Mouse (Mus musculus): ENCODE measurements around the gene Rxrg.
A peak's percentile ranks its signal among the peaks of the same experiment; 100 is the strongest.

The Rxrg gene

GRCm38 (mm10) chr1:167648670-167649069, 50.5 kb downstream of the Rxrg start:
- no peak for DNase-seq

- no peak for DNase-seq
These were observed 51.0 kb downstream of the Rxrg start for GRCm38 (mm10) chr1:167649122-167649633.

- no peak for DNase-seq
These were observed 54.2 kb downstream of the Rxrg start for GRCm38 (mm10) chr1:167652336-167652735.

GRCm38 (mm10) chr1:167659065-167659464, 60.9 kb downstream of the Rxrg start:
- no peak for DNase-seq

GRCm38 (mm10) chr1:167660521-167661101, 62.4 kb downstream of the Rxrg start:
- peak; percentile 8 for DNase-seq

GRCm38 (mm10) chr1:167661123-167661522, 62.9 kb downstream of the Rxrg start:
- DNase-seq, result no peak

GRCm38 (mm10) chr1:167663136-167663535, 65.0 kb downstream of the Rxrg start:
- DNase-seq, result no peak

- DNase-seq, result peak; percentile 15
These were observed 71.6 kb downstream of the Rxrg start for GRCm38 (mm10) chr1:167669796-167670195.

- no peak for DNase-seq
These were observed 74.3 kb downstream of the Rxrg start for GRCm38 (mm10) chr1:167672433-167672987.

- no peak for DNase-seq
These were observed 80.9 kb downstream of the Rxrg start for GRCm38 (mm10) chr1:167679061-167679460.

- DNase-seq, result no peak
These were observed 89.8 kb downstream of the Rxrg start for GRCm38 (mm10) chr1:167688001-167688346.

GRCm38 (mm10) chr1:167688347-167689231, 90.4 kb downstream of the Rxrg start:
- DNase-seq, result no peak

- DNase-seq, result no peak
These were observed 90.9 kb downstream of the Rxrg start, which contains the start of gene Lmx1a for GRCm38 (mm10) chr1:167689232-167689261. Gene Lmx1a, plus strand, starts transcription at chr1:167689237.

Data from cerebellum, adult 11-12 months (tissue).